Mouse (Mus musculus): Measurements from ENCODE around the gene Fbxl3.
A peak's percentile ranks its signal among the peaks of the same experiment; 100 is the strongest.

Gene Fbxl3

DNA sequence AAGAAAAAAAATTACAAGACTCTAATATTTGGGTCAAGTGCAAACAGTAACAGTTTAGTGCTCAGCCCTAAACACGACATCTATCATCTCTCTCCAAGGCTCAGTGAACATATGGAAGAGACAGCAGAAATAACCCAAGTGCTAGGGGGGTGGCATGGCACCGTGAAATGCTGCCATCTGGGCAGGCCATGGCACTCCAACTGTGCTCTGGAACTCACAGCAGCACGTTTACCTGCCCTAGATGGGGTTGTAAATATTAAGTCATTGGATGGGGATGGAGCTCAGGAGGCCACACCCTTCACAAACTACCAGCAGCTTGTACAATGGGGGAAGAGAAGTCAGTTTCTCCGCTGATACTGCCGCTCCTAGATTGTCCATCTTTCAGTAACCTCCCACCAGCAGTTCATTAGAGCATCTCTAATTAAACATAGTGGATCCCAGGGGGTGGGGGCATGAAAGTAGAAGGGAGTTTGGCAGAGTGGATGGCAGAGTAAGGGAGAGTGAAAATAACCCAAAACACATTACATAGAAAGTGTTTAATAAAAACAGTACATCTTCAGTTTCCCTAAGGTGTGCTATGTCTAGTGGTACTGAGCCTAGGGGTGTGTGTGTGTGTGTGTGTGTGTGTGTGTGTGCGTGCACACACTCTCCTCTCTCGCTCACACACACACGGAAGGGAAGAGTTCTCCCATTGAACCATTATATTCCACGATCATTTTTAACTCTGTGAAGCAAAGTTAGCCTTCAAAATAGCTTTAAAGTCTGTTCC lies 20.0 kb downstream of the Fbxl3 start:
- DNase-seq = no peak

DNA sequence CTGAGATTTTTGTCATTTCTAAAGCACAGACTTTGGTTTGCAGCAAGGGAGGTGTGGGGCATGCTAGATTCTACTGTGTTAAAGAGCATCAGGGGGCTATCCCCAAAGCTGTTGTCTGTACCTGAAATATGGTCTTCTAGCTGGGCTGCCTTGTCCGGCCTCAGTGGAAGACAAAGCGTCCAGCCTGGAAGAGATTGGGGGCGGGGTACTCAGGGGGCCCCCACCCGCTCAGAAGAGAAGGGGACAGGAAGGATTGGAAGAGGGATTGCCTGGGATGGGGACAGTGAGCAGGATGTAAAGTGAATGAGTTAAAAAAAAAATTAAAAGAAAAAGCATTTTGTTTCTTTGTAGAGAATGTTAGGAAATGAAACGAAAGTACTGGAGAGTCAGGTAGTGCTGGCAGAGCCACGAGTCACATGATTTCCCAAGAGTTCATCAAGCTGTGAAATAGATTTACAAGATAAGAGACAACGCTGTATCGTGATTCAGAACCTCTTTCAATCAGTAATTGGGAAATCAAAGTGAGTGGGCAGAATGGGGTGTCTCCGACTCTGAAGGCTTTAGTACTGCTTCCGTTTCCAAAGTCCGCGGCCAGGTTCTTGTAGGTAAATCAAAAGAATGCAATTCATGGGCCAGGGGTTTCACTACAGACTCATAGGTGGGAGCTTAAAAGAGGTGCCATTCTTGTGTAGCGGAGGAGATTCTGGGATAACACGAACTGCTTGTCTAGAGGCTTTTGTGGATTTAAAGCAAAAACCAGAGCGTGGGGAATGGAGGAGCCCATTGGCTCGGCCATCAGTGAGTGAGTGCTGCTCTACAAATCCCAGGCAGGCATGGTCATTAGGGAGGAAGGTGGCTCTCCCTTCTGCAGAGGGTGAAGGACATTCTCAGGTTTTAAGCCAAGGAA lies 21.1 kb downstream of the Fbxl3 start:
- DNase-seq = no peak

GRCm38 (mm10) chr14:103077272-103078005 lies 21.9 kb downstream of the Fbxl3 start:
- DNase-seq = no peak

- no peak for DNase-seq
Measured at GRCm38 (mm10) chr14:103075166-103075565, 24.2 kb downstream of the Fbxl3 start.

DNA sequence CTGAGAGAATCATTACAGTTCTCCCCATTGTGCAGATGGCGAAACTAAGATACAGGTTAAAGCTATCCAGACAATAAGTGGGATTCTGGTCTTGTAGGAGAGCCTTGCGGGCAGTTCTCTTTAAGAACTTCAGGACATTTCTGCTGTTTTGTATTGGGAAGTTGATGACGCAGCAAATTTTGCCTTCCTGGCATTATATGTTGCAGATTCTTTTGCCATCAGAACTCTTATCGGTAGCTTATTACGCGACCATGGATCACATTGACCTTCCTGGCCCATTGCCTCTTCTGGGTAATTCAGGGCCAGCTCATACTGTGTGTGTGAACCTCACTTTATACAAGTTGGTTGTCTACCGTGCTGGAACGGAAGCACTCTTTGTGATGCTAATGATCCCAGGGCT lies 25.5 kb downstream of the Fbxl3 start:
- DNase-seq = no peak

DNA sequence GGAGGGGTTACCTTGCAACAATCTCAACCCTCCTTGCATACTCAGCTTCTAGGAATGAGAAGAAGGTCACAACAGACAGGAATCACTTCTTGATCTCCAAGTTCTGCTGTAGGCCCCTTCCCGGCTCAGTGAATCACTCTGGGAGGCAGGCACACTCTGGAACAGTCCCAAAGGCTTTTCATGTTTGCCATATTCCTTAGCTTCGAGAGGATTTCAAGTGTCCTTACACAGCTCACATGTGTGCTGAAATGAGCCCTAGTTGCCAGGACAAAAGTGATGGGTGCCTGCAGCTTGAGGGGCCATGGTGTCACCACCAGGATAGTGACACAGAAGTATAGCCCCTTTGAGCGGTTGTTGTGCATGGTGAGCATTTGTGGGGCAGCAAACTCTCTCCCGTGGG lies 26.6 kb downstream of the Fbxl3 start:
- DNase-seq = no peak

DNA sequence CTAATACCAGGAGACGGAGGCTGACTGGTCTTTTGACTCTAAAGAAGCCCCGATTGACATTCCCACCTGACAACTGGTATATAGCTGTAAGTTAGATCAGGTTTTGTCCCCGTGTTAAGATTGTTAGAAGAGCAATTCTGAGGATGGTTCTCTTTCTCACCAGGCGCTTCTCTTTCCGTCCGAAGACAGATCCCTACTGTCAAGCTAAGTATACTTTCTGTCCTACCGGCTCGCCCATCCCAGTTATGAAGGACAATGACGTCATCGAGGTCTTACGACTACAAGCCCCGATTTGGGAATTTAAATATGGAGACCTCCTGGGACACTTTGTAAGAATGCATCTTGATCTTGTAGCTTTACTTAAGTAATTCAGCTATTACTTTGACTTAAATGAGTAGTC lies 27.9 kb downstream of the Fbxl3 start:
- no peak for DNase-seq

- no peak for DNase-seq
Measured at GRCm38 (mm10) chr14:103070790-103071189, 28.6 kb downstream of the Fbxl3 start.

- peak; percentile 95 for DNase-seq
Measured at GRCm38 (mm10) chr14:103069864-103070611, 29.3 kb downstream of the Fbxl3 start, which contains the start of gene Cln5. Cln5 (plus strand) TSS chr14:103070216.

DNA sequence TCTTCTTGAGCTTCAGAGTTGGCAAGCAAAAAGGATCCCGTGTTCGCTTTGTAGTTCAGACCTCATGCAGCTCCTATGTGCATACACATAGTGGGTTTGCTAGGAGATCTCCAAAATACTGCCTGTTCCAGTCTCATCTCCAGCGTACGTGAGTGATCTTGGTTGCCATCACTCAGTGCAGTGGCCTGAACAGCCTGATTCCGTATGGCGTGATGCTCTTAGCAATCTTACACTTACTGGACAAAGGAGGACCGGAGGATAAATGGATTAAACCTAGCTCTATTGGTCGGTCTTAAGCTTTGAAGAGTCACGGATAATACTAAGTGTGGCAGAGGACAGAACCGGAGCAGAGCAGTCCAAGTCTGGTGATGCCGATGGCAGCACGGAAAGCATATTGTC lies 29.9 kb downstream of the Fbxl3 start:
- DNase-seq = no peak

DNA sequence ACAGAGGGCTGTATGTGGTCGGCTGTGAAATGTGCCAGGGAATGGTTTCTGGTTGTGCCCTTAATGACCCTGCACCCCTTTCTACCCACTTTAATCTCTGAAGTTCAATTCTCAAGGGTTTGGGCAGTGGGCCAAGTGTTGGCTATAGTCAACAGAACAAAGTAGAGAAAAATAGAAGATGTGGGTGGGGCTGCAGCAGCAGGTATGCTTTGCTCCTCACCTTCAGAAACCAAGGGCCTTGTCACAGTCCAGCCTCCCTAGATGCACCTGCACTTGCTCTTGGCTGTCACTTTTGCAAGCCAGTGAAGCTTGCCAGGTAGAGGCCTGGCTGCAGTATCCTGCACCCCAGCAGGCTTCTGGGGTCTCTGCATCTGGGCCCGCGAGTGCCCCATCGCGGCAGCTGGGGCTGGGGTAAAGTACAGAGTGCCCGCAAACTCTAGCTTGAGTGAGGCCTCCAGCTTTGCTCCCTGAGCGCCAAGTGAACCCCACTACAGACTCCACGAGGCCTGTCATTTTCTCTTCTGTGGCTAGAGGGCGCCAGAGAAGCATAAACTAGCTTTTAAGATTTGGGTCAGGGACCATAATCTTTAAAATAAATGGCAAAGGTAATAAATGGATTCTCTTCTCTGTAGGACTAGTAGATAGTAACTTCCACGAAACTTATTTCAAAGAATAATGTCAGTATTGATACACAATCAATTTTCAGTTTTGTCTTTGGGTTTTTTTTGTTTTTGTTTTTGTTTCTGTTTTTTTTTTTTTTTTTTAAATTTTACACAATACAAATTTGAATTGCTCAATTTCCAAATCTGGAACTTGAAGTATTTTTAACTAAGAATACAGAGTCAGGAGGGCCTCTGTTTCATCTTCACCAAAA lies 33.8 kb downstream of the Fbxl3 start:
- peak; percentile 85 for DNase-seq

DNA sequence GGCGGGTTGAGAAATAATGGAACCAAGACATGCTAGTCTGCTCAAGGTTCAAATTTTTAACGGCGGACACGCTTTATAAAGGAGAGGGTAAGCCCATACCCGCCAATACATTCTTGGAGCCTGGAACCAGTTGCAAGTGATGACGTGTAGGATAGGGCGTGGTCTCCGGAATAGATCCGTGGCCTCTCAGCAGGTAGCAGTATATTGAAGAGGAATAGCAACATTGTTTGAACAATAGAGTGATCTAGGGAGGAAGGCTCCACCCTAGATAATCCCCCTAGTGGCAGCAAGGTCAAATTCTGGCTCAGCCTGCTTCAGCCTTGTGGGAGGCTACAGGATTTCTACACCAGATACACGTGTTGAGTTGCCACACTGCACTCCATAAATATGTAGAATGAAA lies 39.9 kb downstream of the Fbxl3 start:
- DNase-seq = no peak

DNA sequence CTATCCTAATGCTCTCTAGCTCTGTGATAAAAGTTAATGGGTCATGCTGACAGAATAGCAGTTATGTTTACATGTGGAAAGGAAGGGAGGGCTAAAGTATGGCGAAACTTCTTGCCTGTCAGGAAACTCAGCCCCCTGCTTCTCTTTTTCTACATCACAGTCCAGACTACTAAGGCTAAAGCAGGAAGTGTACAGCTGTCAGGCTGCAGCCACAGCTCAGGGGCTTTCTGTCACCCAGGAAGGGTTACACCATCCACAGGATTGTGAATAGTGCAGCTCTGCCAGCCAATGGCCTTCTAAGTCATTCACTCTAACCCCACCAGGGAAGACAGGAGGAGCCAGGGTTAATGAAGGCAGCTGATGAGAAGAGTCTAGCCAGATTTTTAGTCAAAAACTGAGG lies 40.4 kb downstream of the Fbxl3 start:
- no peak for DNase-seq

GRCm38 (mm10) chr14:103056601-103057000 lies 42.8 kb downstream of the Fbxl3 start:
- DNase-seq = no peak

DNA sequence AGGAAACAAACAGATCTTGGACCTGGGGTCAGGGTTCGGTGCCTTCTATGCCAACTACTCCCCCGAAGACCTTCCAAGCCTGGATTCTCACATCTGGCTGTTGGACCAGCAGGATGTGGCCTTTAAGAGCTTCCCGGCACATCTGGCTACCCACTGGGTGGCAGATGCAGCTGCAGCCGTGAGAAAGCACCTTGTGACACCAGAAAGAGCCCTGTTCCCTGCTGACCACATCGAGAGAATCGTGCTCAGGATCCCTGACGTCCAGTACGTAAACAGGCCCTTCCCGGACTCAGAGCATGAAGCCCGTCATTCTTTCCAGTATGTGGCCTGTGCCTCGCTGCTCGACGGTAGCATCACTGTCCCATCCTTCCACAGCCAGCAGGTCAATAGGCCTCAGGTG lies 44.6 kb downstream of the Fbxl3 start:
- DNase-seq = peak; percentile 56

DNA sequence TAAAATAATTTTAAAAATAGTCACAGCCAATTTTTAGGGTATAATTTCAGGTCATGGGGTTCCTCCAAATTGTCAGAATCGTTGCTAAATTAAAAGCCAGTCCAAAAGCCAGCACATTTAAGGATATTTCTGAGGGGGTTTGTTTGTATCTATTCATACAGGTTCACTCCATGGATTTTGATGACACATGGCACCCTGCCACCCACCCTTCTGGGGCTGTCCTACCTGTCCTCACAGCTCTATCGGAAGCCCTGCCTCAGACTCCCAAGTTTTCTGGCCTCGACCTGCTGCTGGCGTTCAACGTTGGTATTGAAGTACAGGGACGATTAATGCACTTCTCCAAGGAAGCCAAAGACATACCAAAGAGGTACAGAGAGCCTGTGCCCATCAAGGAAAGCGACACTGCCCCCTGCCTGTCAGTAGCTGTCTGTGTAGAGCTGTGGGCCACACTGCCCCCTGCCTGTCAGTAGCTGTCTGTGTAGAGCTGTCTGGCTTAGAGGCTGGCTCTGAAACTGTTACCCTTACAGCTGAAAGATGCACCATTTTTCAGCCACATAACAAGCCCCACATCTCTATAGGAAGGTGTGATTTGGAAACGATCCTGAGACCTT lies 48.1 kb downstream of the Fbxl3 start:
- DNase-seq = peak; percentile 90

GRCm38 (mm10) chr14:103048292-103049086 lies 50.9 kb downstream of the Fbxl3 start:
- DNase-seq = no peak

GRCm38 (mm10) chr14:103046677-103047076 lies 52.7 kb downstream of the Fbxl3 start, which contains the start of gene Acod1:
Acod1 (plus strand) TSS chr14:103046977.
- DNase-seq = no peak

GRCm38 (mm10) chr14:103037016-103037415 lies 62.4 kb downstream of the Fbxl3 start:
- no peak for DNase-seq

- DNase-seq = no peak
Measured at GRCm38 (mm10) chr14:103034076-103034475, 65.3 kb downstream of the Fbxl3 start.
